Mouse (Mus musculus) hindbrain, embryonic 11.5 days (tissue): ENCODE results near the gene Phyhd1. TPM values are rescaled to one million over a fixed set of nuclear protein-coding genes. Genes with fewer than 3 reads are reported as not detected.

Source experiments
- ATAC-seq: fragments of 200-750 bp; cut with Nextera tagmentation; 2 replicates; pipeline ENCODE4 v1.8.0; 2017; ENCODE audit warnings: mild to moderate bottlenecking, moderate TSS enrichment, moderate library complexity; ENCODE audit not compliant: low FRiP score
- DNase-seq: peaks from one replicate; pipeline ENCODE4 v3.0.0-alpha.2; 2015; ENCODE audit warnings: low spot score
- H3K27ac ChIP-seq: fragments of 300-500 bp; sonication (generic); 2 replicates; pipeline ENCODE4 v1.5.1; 2014; ENCODE audit warnings: mild to moderate bottlenecking, low read depth, low read length
- H3K27me3 ChIP-seq: fragments of 300-500 bp; sonication (generic); 2 replicates; pipeline ENCODE4 v1.6.1; 2014; ENCODE audit warnings: mild to moderate bottlenecking, low read length, moderate library complexity, mixed read lengths; ENCODE audit not compliant: control insufficient read depth, insufficient read depth
- H3K36me3 ChIP-seq: fragments of 300-500 bp; sonication (generic); 2 replicates; pipeline ENCODE4 v1.6.1; 2014; ENCODE audit warnings: mild to moderate bottlenecking, low read length, moderate library complexity, mixed read lengths; ENCODE audit not compliant: control insufficient read depth, insufficient read depth
- H3K4me1 ChIP-seq: fragments of 300-500 bp; sonication (generic); replicated peaks from 2 replicates; pipeline ENCODE4 v1.6.1; 2014; ENCODE audit warnings: low read length, mixed read lengths; ENCODE audit not compliant: control insufficient read depth, insufficient read depth
- H3K4me2 ChIP-seq: fragments of 300-500 bp; sonication (generic); replicated peaks from 2 replicates; pipeline ENCODE4 v1.6.1; 2014; ENCODE audit warnings: mild to moderate bottlenecking, low read depth, low read length
- H3K4me3 ChIP-seq: fragments of 300-500 bp; sonication (generic); 2 replicates; pipeline ENCODE4 v1.5.1; 2014; ENCODE audit warnings: low read depth, low read length
- H3K9ac ChIP-seq: fragments of 300-500 bp; sonication (generic); 2 replicates; pipeline ENCODE4 v1.6.1; 2014; ENCODE audit warnings: low read depth, low read length
- H3K9me3 ChIP-seq: fragments of 300-500 bp; sonication (generic); 2 replicates; pipeline ENCODE4 v1.6.1; 2016; ENCODE audit warnings: low read length; ENCODE audit not compliant: control insufficient read depth
- WGBS: fragments of 180-500 bp; shearing (Covaris S2); extraction: QIAGEN DNeasy Blood & Tissue Kit; methylation state at CpG from one replicate; pipeline ENCODE4 v1.1.7; 2014; 5-methylcytosine and 5-hydroxymethylcytosine counted together
- polyA plus RNA-seq: library from polyadenylated mRNA; unstranded; fragments of >200 nt; fragmentation: Nextera tagmentation; extraction: Ambion mirVana; gene quantifications from 2 replicates; pipeline ENCODE4 v1.2.1, GENCODE M21; 2014

Gene Phyhd1
- polyA plus RNA-seq, 1 experiment from 2014 or later = 5.6 TPM

- Histone ChIP-seq H3K4me2 (peak overlapping the region; percentile 83), H3K4me3 (peak overlapping the region; percentile 86), H3K9ac (peak overlapping the region; percentile 64), H3K27me3 (no peaks in the 10 kb centered on the region), H3K36me3 (no peaks in the 10 kb centered on the region), H3K9me3 (no peaks in the 10 kb centered on the region), H3K27ac (no peak overlapping the region), H3K4me1 (peaks cover 7% of the 10 kb centered on the region; the same call in 1 of the 2 replicates)
- 17% methylated on average over 38 of the region's 38 CpGs for WGBS
- no peak for DNase-seq
- peak; percentile 73 for ATAC-seq
Measured at GRCm38 (mm10) chr2:30285416-30286181, 19.6 kb downstream of the Phyhd1 start.

DNA sequence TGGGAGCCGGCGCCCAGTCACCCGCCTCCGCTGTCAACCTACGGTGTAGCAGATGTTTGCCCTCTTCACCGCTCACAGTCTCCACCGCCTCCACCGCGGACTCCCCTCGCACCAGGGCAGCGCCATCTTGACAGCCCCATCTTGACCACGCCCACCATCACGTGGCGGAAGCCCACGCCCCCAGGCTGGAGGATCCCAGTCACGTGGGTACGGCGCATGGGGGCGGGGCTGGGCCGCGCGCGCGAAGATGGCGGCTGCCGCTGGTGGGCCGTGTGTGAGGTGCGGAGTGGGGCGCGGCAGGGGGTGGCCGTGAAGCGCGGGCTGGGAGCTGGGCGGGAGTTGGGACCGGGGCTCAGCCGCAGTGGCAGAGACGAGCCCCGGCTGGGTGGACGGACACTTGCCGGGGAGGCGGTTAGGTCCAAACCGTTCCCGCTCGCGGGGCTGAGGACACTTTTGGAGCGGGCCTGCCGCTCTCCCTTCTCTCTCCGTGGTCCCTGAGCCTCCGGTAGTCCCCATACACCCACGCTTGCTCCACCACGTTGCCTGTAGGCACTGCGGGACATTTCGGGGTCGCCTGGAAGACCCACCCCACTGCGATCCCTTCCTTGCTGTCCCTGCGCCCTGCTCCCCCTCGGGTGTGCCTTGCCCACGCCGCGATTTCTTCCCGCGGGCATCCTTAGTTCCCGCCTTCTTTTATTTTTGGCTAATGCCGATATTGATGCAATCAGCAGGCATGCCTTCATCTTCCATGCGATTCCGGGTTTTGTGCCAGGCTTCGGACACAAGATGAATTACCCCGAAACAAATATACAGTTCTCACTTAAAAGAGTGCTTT is 20.4 kb downstream of the Phyhd1 start, which contains the start of the genes Dolk and Nup188:
Gene Dolk, minus strand, starts transcription at position 143 of the 835 bp plus-strand sequence.
Gene Nup188, plus strand, starts transcription at position 206 of the 835 bp plus-strand sequence.
- Histone ChIP-seq H3K4me1 (peaks cover 7% of the 10 kb centered on the region; the same call in 1 of the 2 replicates), H3K4me3 (peak within 1 kb of the TSS; percentile 86), H3K27me3 (no peaks in the 10 kb centered on the region), H3K4me2 (peak within 1 kb of the TSS; percentile 83), H3K27ac (no peak within 1 kb of the TSS), H3K36me3 (no peaks in the 10 kb centered on the region), H3K9me3 (no peaks in the 10 kb centered on the region), H3K9ac (peak within 1 kb of the TSS; percentile 86)
- ATAC-seq = peak; percentile 91
- WGBS = under 1% methylated on average over 68 of the region's 68 CpGs
- peak; percentile 99 for DNase-seq

DNA sequence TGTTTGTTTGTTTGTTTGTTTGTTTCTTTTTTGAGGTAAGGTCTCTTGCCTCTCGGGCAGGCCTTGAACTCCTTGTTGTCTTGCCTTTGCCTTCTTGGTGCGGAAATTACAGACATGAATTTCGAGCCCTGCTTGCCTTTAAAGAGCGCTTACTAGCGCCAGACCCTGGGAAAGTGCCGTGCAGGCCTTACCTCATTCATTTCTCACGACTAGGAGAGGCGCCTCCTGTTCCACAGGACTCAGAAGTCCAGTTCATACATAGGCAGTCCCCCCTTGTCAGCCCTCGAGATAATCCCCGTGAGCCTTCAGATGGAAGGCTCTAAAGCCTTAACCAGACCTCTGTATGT is 21.0 kb downstream of the Phyhd1 start:
- WGBS = 3% methylated on average over 10 of the region's 10 CpGs
- no peak for ATAC-seq
- peak; percentile 39 for DNase-seq
- Histone ChIP-seq H3K4me1 (peaks cover 7% of the 10 kb centered on the region; the same call in 1 of the 2 replicates), H3K36me3 (no peaks in the 10 kb centered on the region), H3K27me3 (no peaks in the 10 kb centered on the region), H3K4me2 (peak overlapping the region; percentile 83), H3K4me3 (peak overlapping the region; percentile 86), H3K9ac (peak overlapping the region; percentile 86), H3K27ac (no peak overlapping the region), H3K9me3 (no peaks in the 10 kb centered on the region)

GRCm38 (mm10) chr2:30299525-30299924 is 33.5 kb downstream of the Phyhd1 start:
- H3K9me3 ChIP-seq = no peaks in the 10 kb centered on the region
- no peak for DNase-seq
- no peak for ATAC-seq
- peaks cover 2% of the 10 kb centered on the region; the same call in 1 of the 2 replicates for H3K36me3 ChIP-seq
- H3K4me1 ChIP-seq = no peaks in the 10 kb centered on the region
- 80% methylated on average over 3 of the region's 3 CpGs for WGBS
- no peak overlapping the region for H3K9ac ChIP-seq
- H3K27me3 ChIP-seq = no peaks in the 10 kb centered on the region
- H3K4me2 ChIP-seq = no peak overlapping the region
- no peak overlapping the region for H3K4me3 ChIP-seq
- no peak overlapping the region for H3K27ac ChIP-seq

DNA sequence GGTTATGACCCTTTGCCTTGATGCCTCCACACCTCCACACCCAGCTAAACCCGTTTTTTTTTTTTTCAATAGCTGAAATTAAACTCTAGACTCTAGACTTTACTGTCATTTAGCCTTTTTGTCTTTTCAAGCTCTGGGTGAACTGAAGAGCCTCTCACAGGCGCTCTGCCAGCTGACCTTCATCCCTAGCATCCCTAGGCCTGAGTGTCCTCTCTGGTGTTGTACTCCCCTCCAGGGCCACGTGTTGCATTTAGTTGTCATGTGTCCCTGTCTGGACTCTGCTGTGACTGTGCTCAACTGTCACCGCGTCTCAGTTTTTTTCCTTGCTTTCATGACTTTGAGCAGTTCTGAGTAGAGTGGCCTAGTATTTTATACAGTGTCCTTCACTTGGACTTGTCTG is 34.0 kb downstream of the Phyhd1 start:
- Histone ChIP-seq H3K27me3 (no peaks in the 10 kb centered on the region), H3K9ac (no peak overlapping the region), H3K4me1 (no peaks in the 10 kb centered on the region), H3K9me3 (no peaks in the 10 kb centered on the region), H3K4me2 (no peak overlapping the region), H3K36me3 (peaks cover 4% of the 10 kb centered on the region; the same call in 1 of the 2 replicates), H3K27ac (no peak overlapping the region), H3K4me3 (no peak overlapping the region)
- ATAC-seq (no peak), DNase-seq (no peak)
- WGBS = 94% methylated on average over 5 of the region's 5 CpGs

GRCm38 (mm10) chr2:30306087-30306486 is 40.1 kb downstream of the Phyhd1 start:
- WGBS = 98% methylated on average over 7 of the region's 7 CpGs
- no peak overlapping the region for H3K4me2 ChIP-seq

GRCm38 (mm10) chr2:30309351-30309750 is 43.3 kb downstream of the Phyhd1 start:
- ATAC-seq = no peak
- no peaks in the 10 kb centered on the region for H3K4me1 ChIP-seq
- H3K36me3 ChIP-seq = peaks cover 14% of the 10 kb centered on the region
- DNase-seq = no peak
- no peak overlapping the region for H3K27ac ChIP-seq
- no peak overlapping the region for H3K4me2 ChIP-seq
- no peaks in the 10 kb centered on the region for H3K27me3 ChIP-seq
- H3K9ac ChIP-seq = no peak overlapping the region
- H3K4me3 ChIP-seq = no peak overlapping the region
- WGBS = 93% methylated on average over 3 of the region's 3 CpGs
- H3K9me3 ChIP-seq = no peaks in the 10 kb centered on the region

More at GRCm38 (mm10) chr2:30306087-30306486, 40.1 kb downstream of the Phyhd1 start:
- DNase-seq = no peak
- Histone ChIP-seq H3K36me3 (peaks cover 14% of the 10 kb centered on the region), H3K27ac (no peak overlapping the region), H3K9me3 (no peaks in the 10 kb centered on the region), H3K4me1 (no peaks in the 10 kb centered on the region), H3K4me3 (no peak overlapping the region), H3K27me3 (no peaks in the 10 kb centered on the region), H3K9ac (no peak overlapping the region)
- no peak for ATAC-seq

GRCm38 (mm10) chr2:30311481-30311880 is 45.5 kb downstream of the Phyhd1 start:
- Histone ChIP-seq H3K9me3 (no peaks in the 10 kb centered on the region), H3K4me3 (no peak overlapping the region), H3K27ac (no peak overlapping the region), H3K36me3 (peaks cover 25% of the 10 kb centered on the region), H3K4me2 (no peak overlapping the region), H3K4me1 (no peaks in the 10 kb centered on the region), H3K27me3 (no peaks in the 10 kb centered on the region), H3K9ac (no peak overlapping the region)
- 100% methylated on average over 2 of the region's 2 CpGs for WGBS
- DNase-seq = no peak
- no peak for ATAC-seq
